Mouse (Mus musculus) forebrain, embryonic 13.5 days (tissue): ENCODE data around the gene Defb23. TPM values are rescaled to one million over a fixed set of nuclear protein-coding genes. Genes with fewer than 3 reads are reported as not detected.

Experiments
- ATAC-seq: fragments of 200-750 bp; cut with Nextera tagmentation; 2 replicates; pipeline ENCODE4 v1.8.0; 2017
- H3K27ac ChIP-seq: fragments of 300-500 bp; sonication (generic); 2 replicates; pipeline ENCODE4 v1.5.1; 2015; ENCODE audit warnings: inconsistent platforms, mild to moderate bottlenecking, moderate library complexity
- H3K27me3 ChIP-seq: fragments of 300-500 bp; sonication (generic); 2 replicates; pipeline ENCODE4 v1.6.1; 2015; ENCODE audit warnings: mild to moderate bottlenecking, inconsistent platforms
- H3K36me3 ChIP-seq: fragments of 300-500 bp; sonication (generic); 2 replicates; pipeline ENCODE4 v1.6.1; 2015; ENCODE audit warnings: mild to moderate bottlenecking, inconsistent platforms; ENCODE audit not compliant: poor library complexity, severe bottlenecking
- H3K4me1 ChIP-seq: fragments of 300-500 bp; sonication (generic); 2 replicates; pipeline ENCODE4 v1.6.1; 2015; ENCODE audit warnings: inconsistent platforms
- H3K4me2 ChIP-seq: fragments of 300-500 bp; sonication (generic); 2 replicates; pipeline ENCODE4 v1.6.1; 2015; ENCODE audit warnings: inconsistent platforms, mild to moderate bottlenecking, moderate library complexity
- H3K4me3 ChIP-seq: fragments of 300-500 bp; sonication (generic); 2 replicates; pipeline ENCODE4 v1.5.1; 2015; ENCODE audit warnings: mild to moderate bottlenecking, inconsistent platforms
- H3K9ac ChIP-seq: fragments of 300-500 bp; sonication (generic); 2 replicates; pipeline ENCODE4 v1.6.1; 2015; ENCODE audit warnings: mild to moderate bottlenecking, inconsistent platforms
- H3K9me3 ChIP-seq: fragments of 300-500 bp; sonication (generic); replicated peaks from 2 replicates; pipeline ENCODE4 v1.6.1; 2016; ENCODE audit warnings: inconsistent platforms
- WGBS: fragments of 180-500 bp; shearing (Covaris S2); methylation state at CpG from one replicate; pipeline ENCODE4 v1.1.7; 2015; 5-methylcytosine and 5-hydroxymethylcytosine counted together
- polyA plus RNA-seq: library from polyadenylated mRNA; unstranded; fragments of >200 nt; fragmentation: Nextera tagmentation; extraction: Ambion mirVana; gene quantifications from 2 replicates; pipeline ENCODE4 v1.2.1, GENCODE M21; 2015

The Defb23 gene
- polyA plus RNA-seq, 1 experiment from 2014 or later, result not detected

GRCm38 (mm10) chr2:152472434-152472833 lies 8.0 kb upstream of the Defb23 start:
- H3K27ac ChIP-seq, result no peak overlapping the region
- no peak for ATAC-seq

GRCm38 (mm10) chr2:152470973-152471372 lies 6.6 kb upstream of the Defb23 start:
- 33% methylated on average over 7 of the region's 7 CpGs for WGBS

More at GRCm38 (mm10) chr2:152472434-152472833, 8.0 kb upstream of the Defb23 start:
- Histone ChIP-seq H3K27me3 (no peaks in the 10 kb centered on the region), H3K9ac (no peak overlapping the region), H3K36me3 (no peaks in the 10 kb centered on the region), H3K4me2 (no peak overlapping the region), H3K4me3 (no peak overlapping the region), H3K9me3 (no peaks in the 10 kb centered on the region), H3K4me1 (no peaks in the 10 kb centered on the region)
- 37% methylated on average over 3 of the region's 3 CpGs for WGBS

GRCm38 (mm10) chr2:152459241-152459640 lies 5.2 kb downstream of the Defb23 start:
- 72% methylated on average over 13 of the region's 13 CpGs for WGBS
- H3K4me2 ChIP-seq, result no peak overlapping the region
- H3K27ac ChIP-seq, result no peak overlapping the region
- H3K4me1 ChIP-seq, result no peaks in the 10 kb centered on the region; the same call in 1 of the 2 replicates
- H3K9ac ChIP-seq, result no peak overlapping the region
- H3K36me3 ChIP-seq, result no peaks in the 10 kb centered on the region
- no peaks in the 10 kb centered on the region for H3K27me3 ChIP-seq
- no peak overlapping the region for H3K4me3 ChIP-seq
- ATAC-seq, result no peak
- H3K9me3 ChIP-seq, result no peaks in the 10 kb centered on the region; the same call in 1 of the 2 replicates

More at GRCm38 (mm10) chr2:152470973-152471372, 6.6 kb upstream of the Defb23 start:
- H3K4me2 ChIP-seq, result no peak overlapping the region
- no peaks in the 10 kb centered on the region for H3K4me1 ChIP-seq
- no peak for ATAC-seq
- no peak overlapping the region for H3K4me3 ChIP-seq
- H3K9me3 ChIP-seq, result no peaks in the 10 kb centered on the region
- H3K27ac ChIP-seq, result no peak overlapping the region
- H3K27me3 ChIP-seq, result no peaks in the 10 kb centered on the region
- H3K9ac ChIP-seq, result no peak overlapping the region
- no peaks in the 10 kb centered on the region for H3K36me3 ChIP-seq

- Histone ChIP-seq H3K9me3 (no peaks in the 10 kb centered on the region), H3K27me3 (no peaks in the 10 kb centered on the region), H3K27ac (no peak overlapping the region), H3K9ac (no peak overlapping the region), H3K4me1 (no peaks in the 10 kb centered on the region), H3K4me2 (no peak overlapping the region), H3K4me3 (no peak overlapping the region), H3K36me3 (no peaks in the 10 kb centered on the region)
- ATAC-seq, result no peak; the same call in 1 of the 2 replicates
- 57% methylated on average over 4 of the region's 4 CpGs for WGBS
Observed at GRCm38 (mm10) chr2:152452101-152452781, 12.2 kb downstream of the Defb23 start.

- Histone ChIP-seq H3K9ac (no peak overlapping the region), H3K4me3 (no peak overlapping the region), H3K27ac (no peak overlapping the region), H3K4me2 (no peak overlapping the region), H3K36me3 (no peaks in the 10 kb centered on the region), H3K4me1 (no peaks in the 10 kb centered on the region), H3K27me3 (no peaks in the 10 kb centered on the region), H3K9me3 (no peaks in the 10 kb centered on the region)
- no peak for ATAC-seq
- WGBS, result 7% methylated on average over 5 of the region's 5 CpGs
Observed at GRCm38 (mm10) chr2:152450241-152450640, 14.2 kb downstream of the Defb23 start.

- ATAC-seq, result no peak
- Histone ChIP-seq H3K27ac (no peak overlapping the region), H3K4me1 (peaks cover 3% of the 10 kb centered on the region; the same call in 1 of the 2 replicates), H3K4me3 (no peak overlapping the region), H3K27me3 (no peaks in the 10 kb centered on the region), H3K4me2 (no peak overlapping the region), H3K9me3 (no peaks in the 10 kb centered on the region), H3K36me3 (no peaks in the 10 kb centered on the region), H3K9ac (no peak overlapping the region)
- WGBS, result 53% methylated on average over 5 of the region's 5 CpGs
Observed at GRCm38 (mm10) chr2:152447461-152447860, 17.0 kb downstream of the Defb23 start.

- Histone ChIP-seq H3K9me3 (no peaks in the 10 kb centered on the region), H3K27me3 (no peaks in the 10 kb centered on the region), H3K4me2 (no peak overlapping the region), H3K36me3 (no peaks in the 10 kb centered on the region), H3K4me3 (no peak overlapping the region), H3K9ac (no peak overlapping the region), H3K4me1 (peaks cover 3% of the 10 kb centered on the region; the same call in 1 of the 2 replicates), H3K27ac (no peak overlapping the region)
- WGBS, result 73% methylated on average over 2 of the region's 2 CpGs
- no peak for ATAC-seq
Observed at GRCm38 (mm10) chr2:152446642-152447041, 17.8 kb downstream of the Defb23 start.

- WGBS, result 82% methylated on average over 8 of the region's 8 CpGs
- no peak overlapping the region for H3K4me2 ChIP-seq
- ATAC-seq, result no peak
- H3K4me3 ChIP-seq, result no peak overlapping the region
- H3K36me3 ChIP-seq, result no peaks in the 10 kb centered on the region
- no peak overlapping the region for H3K9ac ChIP-seq
- peaks cover 3% of the 10 kb centered on the region; the same call in 1 of the 2 replicates for H3K4me1 ChIP-seq
- no peaks in the 10 kb centered on the region for H3K27me3 ChIP-seq
- H3K9me3 ChIP-seq, result no peaks in the 10 kb centered on the region
- H3K27ac ChIP-seq, result no peak overlapping the region
Observed at GRCm38 (mm10) chr2:152443281-152443680, 21.1 kb downstream of the Defb23 start.

GRCm38 (mm10) chr2:152442322-152442721 lies 22.1 kb downstream of the Defb23 start:
- 84% methylated on average over 4 of the region's 4 CpGs for WGBS
- Histone ChIP-seq H3K4me2 (no peak overlapping the region), H3K9me3 (no peaks in the 10 kb centered on the region), H3K4me1 (peaks cover 4% of the 10 kb centered on the region), H3K4me3 (no peak overlapping the region), H3K27ac (no peak overlapping the region), H3K9ac (no peak overlapping the region), H3K36me3 (no peaks in the 10 kb centered on the region), H3K27me3 (no peaks in the 10 kb centered on the region)
- no peak for ATAC-seq

GRCm38 (mm10) chr2:152439833-152440232 lies 24.6 kb downstream of the Defb23 start:
- H3K4me1 ChIP-seq, result peaks cover 20% of the 10 kb centered on the region
- H3K27me3 ChIP-seq, result no peaks in the 10 kb centered on the region
- no peak overlapping the region for H3K4me3 ChIP-seq
- WGBS, result 81% methylated on average over 2 of the region's 2 CpGs
- H3K9ac ChIP-seq, result no peak overlapping the region
- no peak overlapping the region for H3K4me2 ChIP-seq
- no peaks in the 10 kb centered on the region for H3K36me3 ChIP-seq
- no peaks in the 10 kb centered on the region for H3K9me3 ChIP-seq
- no peak for ATAC-seq
- H3K27ac ChIP-seq, result no peak overlapping the region

- no peak overlapping the region for H3K4me3 ChIP-seq
- no peaks in the 10 kb centered on the region for H3K27me3 ChIP-seq
- H3K4me2 ChIP-seq, result no peak overlapping the region
- no peak overlapping the region for H3K9ac ChIP-seq
- H3K36me3 ChIP-seq, result no peaks in the 10 kb centered on the region
- H3K27ac ChIP-seq, result no peak overlapping the region
- ATAC-seq, result no peak
- H3K4me1 ChIP-seq, result peaks cover 20% of the 10 kb centered on the region
- no peaks in the 10 kb centered on the region for H3K9me3 ChIP-seq
- 59% methylated on average over 1 of the region's 1 CpGs for WGBS
Observed at GRCm38 (mm10) chr2:152438963-152439362, 25.5 kb downstream of the Defb23 start.

GRCm38 (mm10) chr2:152436983-152437860 lies 27.2 kb downstream of the Defb23 start:
- peak overlapping the region; percentile 66 for H3K9ac ChIP-seq
- no peaks in the 10 kb centered on the region for H3K9me3 ChIP-seq
- peaks cover 17% of the 10 kb centered on the region for H3K4me1 ChIP-seq
- peak overlapping the region; percentile 66 for H3K4me2 ChIP-seq
- WGBS, result 3% methylated on average over 22 of the region's 23 CpGs
- no peaks in the 10 kb centered on the region for H3K27me3 ChIP-seq
- H3K27ac ChIP-seq, result no peak overlapping the region
- peak overlapping the region; percentile 33 for H3K4me3 ChIP-seq
- ATAC-seq, result peak; percentile 92
- H3K36me3 ChIP-seq, result no peaks in the 10 kb centered on the region
